Mouse (Mus musculus): Measurements from ENCODE around the gene Tm6sf1. TPM values are rescaled to one million over a fixed set of nuclear protein-coding genes. Genes with fewer than 3 reads are reported as not detected.

Gene Tm6sf1
- total RNA-seq (2023): 169 and 195 TPM in 2 replicates

DNA sequence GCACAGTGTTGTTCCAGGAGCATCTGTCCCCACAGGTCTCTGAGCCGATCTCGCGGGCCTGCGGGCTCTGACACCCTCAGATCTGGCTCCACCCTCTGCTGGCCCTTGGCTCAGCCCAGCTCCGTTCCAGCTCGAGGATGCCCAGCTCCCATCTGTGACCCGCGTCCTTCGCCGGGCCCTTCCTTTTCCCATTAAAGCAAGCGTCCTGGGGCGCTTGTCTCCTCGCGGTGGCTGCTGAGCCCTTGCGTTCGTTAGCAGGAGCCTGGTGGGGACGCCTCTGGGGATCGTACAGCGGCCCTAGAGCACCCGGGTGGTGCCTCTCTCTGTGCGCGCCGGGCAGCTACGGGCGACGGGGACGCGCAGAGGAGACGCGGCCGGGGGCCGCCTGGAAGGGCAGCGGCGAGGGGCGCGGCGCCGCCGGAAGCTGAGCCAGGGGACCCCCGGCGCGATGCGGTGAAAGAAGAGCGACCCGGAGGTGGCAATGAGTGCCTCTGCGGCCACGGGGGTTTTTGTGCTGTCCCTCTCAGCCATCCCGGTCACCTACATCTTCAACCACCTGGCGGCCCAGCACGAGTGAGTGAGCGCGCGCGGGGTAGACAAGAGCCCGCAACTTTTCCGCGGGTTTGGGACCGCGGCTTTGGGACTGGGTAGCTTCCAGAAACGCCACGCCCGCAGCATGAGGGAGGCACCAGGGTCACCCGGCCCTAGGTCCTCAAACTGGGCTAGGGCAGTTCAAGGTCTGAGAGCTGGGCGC lies at the start of gene Tm6sf1:
Gene Tm6sf1 (plus strand): TSS at position 34 of the 754 bp plus-strand sequence.

DNA sequence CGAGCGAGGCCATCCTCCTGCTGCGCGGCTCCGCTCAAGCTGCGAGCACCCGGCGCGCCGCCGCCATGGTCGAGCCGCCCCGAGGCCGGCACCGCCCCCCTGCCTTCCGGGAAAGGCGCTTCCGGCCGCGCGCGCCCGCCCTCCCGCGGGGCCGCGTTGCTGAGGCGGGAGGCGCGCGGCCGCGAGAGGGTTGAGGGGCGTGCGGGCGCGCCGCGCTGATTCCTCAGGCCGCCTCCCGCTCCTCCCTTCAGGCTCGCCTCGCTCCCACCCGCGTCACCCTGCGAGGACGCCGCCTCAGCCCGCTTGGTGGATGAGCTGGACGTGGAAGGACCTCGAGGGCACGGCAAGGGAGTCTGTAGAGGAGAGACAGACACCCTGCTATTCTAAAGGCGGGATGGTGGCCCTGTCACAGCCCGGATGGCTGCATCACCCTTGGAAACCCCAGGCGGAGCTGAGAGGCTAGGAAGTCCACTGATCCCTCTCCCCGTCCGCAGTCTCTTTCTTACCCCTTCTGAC lies 29.4 kb upstream of the Tm6sf1 start, which contains the start of gene Btbd1:
Gene Btbd1 (minus strand): TSS at position 53 of the 516 bp plus-strand sequence.

DNA sequence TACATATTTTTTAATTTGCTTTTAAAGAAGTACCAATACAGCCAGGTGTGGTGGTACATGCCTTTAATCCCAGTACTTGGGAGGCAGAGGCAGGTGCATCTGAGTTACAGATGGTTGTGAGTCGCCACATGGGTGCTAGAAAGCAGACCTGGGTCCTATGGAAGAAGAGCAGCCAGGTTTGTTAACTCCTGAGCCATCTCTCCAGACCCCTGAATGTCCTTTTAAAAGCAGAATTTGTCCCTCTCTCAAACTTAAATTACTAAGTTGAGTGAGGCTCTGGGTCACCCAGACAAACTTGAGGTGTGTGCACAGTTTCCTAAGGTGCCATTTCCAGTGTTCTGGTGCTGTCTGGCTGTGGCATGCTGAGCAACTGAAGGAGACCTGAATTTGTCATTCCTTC lies 3.1 kb upstream of the Tm6sf1 start, which contains the start of gene Gm10160:
Gene Gm10160 (minus strand): TSS at position 101 of the 400 bp plus-strand sequence.

Other genes starting within 250 kb of the Tm6sf1 start
- gene Homer2, start 151.5 kb upstream of the Tm6sf1 start, total RNA-seq (2023): not detected in 2 replicates
- gene Ramac, start 96.1 kb upstream of the Tm6sf1 start, total RNA-seq (2023): 59.8 and 63.1 TPM in 2 replicates
- 8.8 and 10.9 TPM in 2 replicates for gene 3110040N11Rik, start 69.5 kb upstream of the Tm6sf1 start, total RNA-seq (2023)
- gene Btbd1, start 29.6 kb upstream of the Tm6sf1 start, total RNA-seq (2023): 37.0 and 41.4 TPM in 2 replicates
- not detected in 2 replicates for gene Gm10160, start 3.2 kb upstream of the Tm6sf1 start, total RNA-seq (2023)
- gene Hdgfl3, start 75.5 kb downstream of the Tm6sf1 start, total RNA-seq (2023): 0.25 TPM in 1 of 2 replicates, not detected in the other
- not detected in 2 replicates for gene Bnc1, start 133.3 kb downstream of the Tm6sf1 start, total RNA-seq (2023)